Mouse (Mus musculus) urinary bladder, adult 2 months (tissue): ENCODE measurements around the gene Plch2. TPM values are rescaled to one million over a fixed set of nuclear protein-coding genes. Genes with fewer than 3 reads are reported as not detected.

Experiments used
- DNase-seq: peaks from one replicate; pipeline ENCODE4 v3.0.0; 2022; ENCODE audit warnings: low spot score
- polyA plus RNA-seq: library from polyadenylated mRNA; depleted of rRNA; stranded (reverse); fragments of >200 nt; gene quantifications from 2 replicates; pipeline ENCODE4 v1.2.3, GENCODE M21; 2012

The Plch2 gene
- polyA plus RNA-seq, 1 experiment, result 93.6 TPM

DNA sequence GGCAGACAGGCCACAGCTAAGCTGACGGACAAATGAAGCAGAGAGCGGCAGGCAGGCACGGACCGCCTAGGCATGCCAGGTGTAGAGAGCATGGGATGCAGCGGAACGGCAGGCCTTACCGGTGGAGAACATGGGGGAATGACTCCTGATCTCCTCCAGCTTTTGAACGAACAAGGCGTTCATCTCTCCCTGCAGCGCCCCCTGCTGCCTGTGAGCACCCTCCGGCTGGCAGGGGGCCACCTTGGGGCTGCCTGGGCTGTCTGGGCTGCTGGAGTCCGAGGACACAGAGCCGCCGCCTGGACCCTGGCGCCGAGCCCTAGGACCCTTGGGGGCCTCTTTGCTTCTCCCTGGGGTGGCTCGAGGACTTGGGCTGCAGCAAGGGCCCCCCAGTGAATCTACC is 70.5 kb downstream of the Plch2 start:
- peak; percentile 61 for DNase-seq

DNA sequence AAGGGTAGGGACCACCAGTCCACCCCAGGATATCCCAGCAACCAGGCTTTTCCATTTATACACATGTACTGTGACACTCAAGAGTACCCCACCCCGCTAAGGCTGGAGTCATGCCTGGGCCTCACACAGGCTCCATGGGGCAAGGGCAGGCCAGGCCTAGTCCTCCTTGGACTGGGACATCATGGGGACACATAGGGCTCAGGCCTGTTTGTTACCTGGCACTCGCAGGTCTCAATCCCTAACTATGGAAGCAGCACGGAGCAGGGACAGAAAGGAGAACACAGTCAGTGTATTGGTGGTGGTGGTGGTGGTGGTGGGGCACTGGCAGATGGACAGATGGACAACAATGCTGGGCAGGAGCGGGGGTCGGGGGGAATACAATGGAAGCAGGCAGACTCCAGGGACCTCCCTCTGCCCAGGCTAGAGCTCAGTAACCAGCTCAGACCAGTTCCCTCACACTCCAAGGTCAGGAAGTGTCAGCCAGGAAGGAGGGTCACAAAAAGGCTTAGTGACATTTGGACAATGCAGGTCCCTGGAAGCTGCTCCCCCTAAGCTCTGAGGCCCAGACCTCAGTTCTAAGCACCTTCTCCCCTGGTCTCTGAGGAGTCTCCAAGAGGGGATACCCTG is 71.3 kb downstream of the Plch2 start:
- no peak for DNase-seq

DNA sequence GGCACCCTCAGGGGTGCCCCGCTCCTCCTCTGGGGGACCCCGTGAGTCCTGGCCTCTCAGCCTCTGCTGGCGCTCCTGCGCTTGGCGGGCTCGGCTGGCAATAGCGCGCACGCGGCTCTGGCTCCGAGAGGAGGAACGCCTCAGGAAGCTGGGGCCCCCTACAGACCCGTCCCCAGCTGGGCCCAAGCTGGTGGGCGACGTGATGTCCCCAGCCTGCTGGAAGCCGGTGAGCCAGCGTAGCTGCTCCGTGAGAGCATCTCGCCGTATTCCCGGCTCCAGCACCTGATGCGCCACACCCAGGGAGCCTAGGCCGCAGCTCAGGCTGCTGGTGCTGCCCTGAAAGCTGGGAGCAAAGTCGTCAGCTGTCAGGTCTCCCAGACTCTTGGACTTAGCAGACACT is 72.8 kb downstream of the Plch2 start:
- DNase-seq, result no peak

DNA sequence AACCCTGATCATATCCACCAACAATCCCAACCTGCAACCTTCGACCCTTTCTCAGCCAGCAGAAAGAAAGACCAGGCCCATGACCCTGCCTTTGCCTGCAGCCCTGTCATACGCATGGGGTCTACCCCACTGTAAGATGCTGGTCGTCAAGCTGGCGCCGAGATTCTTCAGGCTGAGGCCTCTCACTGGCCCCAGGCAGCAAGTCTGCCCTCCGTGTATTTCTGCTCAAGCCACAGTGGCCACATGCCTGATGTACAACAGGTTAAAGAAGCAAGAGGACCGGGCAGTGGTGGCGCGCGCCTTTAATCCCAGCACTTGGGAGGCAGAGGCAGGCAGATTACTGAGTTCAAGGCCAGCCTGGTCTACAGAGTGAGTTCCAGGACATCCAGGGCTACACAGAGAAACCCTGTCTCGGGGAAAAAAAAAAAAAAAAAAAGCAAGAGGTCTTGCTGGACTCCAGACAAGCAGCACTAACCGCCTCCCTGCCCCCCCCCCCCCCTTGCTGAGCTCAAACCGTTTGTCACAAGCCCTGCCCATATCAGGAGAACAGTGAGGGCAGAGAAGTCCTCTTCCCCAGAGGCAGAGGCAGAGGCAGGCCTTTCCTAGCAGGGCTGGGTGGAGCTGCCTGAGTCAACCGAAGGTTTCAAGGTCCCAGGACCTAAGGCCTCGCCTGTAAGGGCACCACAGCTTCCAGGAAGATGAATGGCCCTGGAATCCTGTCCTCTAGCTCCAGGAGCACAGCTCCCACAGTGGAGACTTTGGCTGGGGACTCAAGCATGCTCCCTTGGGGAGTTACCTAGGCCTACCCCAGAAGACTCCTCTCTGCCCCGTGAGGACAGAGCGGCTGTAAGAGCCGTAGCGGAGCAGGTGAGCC is 74.1 kb downstream of the Plch2 start:
- no peak for DNase-seq

DNA sequence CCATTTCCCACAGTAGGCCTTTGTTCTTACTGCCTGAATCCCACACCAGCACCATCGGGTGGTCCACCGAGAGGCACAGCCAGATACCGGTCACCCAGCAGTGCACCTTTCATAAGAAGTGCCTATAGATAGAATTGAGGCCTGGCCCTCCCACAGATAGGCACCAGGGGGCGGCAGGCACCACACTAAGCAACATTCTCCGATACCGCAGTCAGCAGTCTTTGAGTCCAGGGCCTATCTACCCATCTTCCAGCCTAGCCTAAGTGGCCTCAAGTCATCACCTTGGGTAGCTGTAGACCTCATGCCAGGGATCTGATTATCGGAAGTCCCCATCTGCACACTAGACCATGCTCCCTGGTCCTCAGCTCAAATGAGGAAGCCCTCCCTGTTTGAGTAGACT is 75.1 kb downstream of the Plch2 start:
- DNase-seq, result no peak

DNA sequence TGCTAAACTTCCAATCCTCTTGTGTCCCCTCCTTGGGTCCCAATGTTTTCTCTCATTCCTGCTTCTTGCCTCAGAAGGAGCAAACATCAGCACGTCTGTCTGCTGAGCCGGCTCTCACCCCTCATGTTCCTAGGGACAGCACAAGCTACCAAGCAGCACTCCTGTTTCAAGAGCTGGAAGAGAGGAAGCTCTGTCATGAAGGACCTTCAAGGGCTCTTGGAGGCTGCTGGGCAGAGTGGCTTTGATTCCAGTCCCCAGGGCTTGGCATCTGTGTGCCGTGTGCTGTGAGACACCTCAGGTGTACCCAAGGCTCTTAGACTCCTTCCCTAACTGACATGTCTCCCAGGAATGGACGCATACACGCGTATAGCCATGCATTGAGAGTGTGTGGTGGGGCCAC is 75.5 kb downstream of the Plch2 start:
- DNase-seq, result no peak

DNA sequence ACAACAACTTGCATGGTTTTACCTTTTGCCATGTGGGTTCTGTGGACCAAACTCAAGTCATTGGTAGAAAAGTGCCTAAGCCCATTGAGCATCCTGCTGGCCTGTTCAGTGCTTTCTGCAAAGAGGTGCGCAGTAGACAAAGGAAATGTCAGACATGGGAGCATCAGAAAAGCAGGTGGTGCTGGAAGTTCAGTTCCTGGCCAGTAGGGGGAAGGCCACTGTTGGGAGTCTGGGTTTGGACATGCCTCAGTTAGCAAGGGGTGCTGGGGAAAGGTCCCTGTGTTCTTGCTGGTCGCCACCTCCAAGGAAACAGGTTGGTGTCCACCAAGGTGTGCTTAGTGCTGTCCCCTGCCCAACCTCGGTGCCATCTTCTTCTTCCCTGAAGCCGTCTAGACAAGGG is 76.5 kb downstream of the Plch2 start:
- no peak for DNase-seq

DNA sequence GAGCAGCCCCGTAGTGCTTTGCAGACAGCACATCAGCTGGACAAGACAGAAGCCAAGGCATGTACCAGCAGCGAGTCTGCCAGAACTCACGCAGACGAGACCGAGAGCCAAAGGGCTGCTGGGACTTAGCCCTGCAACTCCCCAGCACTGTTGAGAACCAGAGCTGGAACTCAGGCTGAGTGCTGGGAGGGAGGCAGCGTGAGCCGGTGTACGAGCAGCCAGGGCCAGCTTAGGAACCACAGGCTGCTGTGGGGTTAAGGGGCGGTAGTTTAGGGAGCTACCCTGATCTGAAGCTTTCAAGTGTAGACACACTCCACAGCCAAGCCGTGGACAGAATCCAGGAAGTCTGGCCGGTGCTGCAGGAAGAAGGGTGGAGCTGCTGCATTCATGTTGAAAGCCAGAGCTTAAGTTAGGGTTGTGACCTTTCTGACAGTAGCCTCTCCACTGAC is 82.4 kb downstream of the Plch2 start:
- DNase-seq, result no peak

DNA sequence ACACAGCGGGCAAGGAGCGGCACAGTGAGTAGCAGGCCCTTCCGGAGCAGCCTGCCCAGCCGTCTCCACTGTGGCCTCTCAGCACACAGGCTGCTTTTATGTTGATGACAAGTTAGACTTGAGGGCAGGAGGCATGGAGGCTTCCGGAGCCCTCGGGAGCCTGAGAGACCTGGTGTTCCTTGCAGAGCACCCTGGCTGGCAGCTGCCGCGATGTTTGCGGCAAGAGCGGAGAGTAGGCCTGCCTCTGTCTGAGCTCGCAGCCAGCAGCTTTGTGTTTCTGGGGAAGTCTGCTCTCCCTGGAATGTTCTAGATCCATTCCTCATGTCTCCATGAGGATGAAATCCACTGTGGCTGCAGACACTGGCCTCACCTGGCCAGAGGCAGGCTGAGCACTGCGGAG is 84.0 kb downstream of the Plch2 start:
- no peak for DNase-seq

DNA sequence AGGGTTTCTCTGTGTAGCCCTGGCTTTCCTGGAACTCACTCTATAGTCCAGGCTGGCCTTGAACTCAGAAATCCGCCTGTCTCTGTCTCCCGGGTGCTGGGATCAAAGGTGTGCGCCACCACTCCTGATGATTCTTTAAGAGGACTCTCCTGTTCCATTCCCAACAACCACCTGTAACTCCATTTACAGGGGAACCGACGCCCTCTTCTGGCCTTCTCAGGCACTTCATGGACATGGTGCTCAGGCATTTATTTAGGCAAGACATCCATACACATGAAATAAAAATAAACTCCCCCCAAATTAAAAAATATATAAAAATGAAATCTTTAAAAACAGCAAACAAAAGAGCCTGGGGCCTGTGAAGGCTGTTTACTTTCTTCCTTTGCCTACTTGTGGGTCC is 89.4 kb downstream of the Plch2 start:
- no peak for DNase-seq

DNA sequence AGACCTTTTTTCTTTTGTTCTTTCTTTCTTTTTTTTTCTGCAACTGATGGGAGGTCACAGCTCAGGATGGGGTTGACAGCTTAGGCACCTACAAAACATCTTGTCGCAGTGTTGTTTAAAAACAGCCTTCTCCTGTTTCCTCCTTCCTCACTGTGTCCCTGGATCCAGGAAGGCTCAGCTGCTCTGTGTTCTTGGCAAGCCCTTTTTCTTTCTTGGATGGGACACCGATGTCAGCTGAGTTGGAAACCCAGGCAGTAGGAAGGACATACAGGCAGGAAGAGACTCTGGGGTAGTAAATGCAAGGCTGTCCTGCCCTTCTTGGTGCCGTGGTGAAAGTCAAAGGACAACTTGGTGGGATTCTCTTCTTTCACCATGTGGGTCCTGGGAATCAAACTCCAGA is 90.7 kb downstream of the Plch2 start:
- no peak for DNase-seq

DNA sequence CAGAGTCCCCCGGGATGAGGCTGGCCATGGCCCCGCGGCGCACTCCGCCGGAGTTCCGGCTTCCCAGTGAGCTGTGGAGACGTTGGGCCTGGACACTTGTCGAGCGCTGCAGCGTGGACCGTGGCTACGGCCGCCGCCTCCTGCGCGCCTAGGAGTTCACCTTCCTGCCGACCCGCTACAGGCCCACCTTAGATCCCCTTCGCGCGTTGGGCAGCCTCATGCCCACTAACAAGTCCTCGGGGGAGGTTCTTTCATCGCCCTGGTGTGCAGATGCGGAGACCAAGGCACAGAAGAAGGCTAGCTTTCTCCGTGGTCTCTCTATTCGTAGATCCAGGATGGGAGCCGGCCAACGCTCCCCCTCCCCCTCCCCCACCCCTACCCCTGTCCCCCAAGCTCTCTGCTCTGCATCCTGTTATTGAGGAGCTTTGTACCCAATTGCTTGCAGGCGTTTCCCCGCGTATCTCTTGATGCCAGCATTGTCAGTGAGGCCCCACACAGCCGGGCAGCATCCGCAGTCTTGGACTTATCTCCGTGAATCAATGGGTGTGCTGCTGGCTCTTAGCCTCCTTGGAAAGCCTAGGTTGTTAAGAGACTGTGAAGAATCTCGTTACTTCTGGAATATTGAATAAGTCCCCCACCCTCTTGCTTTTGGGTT is 91.9 kb downstream of the Plch2 start:
- DNase-seq, result no peak

DNA sequence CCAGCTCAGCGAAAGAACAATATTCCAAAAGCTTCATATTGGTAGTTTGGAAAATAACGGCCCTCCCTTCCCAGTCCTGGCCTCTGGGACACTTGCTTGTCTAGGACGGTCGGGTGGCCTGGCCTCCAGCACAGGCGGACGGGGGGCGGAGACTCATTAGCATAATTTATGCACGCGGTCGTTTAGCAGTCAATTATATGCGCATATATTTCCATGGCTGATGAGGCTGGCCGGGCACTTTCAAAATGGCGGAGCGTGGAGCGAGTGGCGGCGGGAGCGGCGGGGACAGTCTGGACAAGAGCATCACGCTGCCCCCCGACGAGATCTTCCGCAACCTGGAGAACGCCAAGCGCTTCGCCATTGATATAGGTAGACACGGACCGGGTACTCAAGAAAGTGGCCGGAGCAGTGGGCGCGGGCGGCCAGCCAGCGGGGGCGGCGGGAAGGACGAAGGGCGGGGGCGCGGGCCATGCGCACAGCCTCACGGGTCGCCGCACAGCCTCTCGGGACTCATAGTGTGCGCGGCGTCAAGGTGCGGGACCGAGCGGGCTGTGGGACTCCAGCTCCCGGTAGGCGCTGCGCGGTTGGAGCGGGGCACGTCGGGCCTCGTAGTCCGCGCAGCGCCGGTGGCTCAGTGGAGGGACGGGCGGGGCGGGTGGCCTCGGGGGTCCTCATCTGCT is 92.5 kb downstream of the Plch2 start, which contains the start of gene Pank4:
TSS of gene Pank4 (plus strand) at position 223 of the 680 bp plus-strand sequence.
- peak; percentile 81 for DNase-seq

DNA sequence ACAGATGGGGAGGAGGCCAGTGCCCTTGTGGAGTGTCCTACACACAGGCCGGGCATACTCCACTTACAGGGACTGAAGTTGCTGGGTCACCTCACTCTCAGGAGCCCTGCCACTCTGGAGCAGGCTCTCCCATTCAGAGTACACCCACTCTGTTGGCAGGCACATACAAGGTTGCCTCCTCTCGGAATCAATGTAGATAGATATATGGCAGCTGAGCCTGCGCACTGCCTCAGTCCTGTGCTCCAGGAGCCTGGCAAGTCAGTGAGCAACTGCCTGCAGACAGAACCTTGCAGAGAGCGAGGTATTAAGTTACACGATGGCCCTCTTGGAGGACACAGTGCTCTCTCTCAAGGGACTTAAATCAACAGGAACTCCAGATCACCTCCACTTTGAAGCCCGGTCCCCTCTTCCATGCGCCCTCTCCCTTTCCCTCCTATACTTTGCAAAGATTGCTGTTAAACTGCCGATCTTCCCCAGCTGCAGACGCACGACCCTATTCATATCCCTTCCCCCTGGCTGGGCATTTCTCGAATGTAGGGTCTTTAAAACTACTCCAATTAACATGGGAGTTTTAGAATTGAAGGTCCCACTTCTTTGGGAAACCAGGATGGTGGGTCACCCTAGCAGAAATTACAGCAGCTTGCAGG is 93.3 kb downstream of the Plch2 start:
- no peak for DNase-seq

DNA sequence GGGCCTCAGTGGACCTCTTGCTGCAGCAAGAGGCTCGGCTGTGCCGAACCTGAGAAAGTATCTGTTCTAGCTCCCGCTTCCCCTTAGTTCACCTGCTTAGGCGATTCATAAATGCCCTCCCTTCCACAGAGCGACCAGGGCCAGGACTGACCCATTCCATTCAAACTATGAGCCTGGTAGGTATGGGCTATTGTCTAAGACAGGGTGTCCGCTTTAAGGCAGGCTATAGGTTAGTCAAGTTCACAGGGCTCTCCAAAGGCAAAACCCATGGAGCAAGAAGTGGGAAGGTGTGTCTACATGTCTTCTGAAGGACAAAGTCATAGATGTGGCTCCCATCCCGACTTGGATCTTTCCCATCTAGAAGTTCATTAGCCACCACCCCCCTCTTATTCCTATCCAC is 93.9 kb downstream of the Plch2 start:
- DNase-seq, result no peak

DNA sequence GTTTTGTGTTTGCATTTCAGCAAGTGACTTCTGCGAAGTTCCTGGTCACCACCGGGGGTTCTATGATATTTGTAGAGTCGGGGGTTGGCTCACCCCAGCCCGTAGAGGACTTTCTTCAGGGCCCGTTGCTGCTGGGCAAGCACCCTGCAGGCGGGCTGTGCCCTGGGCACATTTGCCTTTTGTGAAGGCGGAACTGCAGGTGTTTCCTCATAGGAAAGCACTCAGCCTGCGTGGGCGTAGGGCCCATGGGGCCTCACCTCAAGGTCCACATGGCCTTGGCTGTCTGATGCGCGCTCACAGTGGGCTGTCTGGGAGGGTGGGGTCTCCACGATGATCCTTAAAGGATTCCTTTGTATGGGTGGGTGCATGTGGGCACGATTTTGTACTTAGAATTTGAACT is 94.7 kb downstream of the Plch2 start:
- no peak for DNase-seq

DNA sequence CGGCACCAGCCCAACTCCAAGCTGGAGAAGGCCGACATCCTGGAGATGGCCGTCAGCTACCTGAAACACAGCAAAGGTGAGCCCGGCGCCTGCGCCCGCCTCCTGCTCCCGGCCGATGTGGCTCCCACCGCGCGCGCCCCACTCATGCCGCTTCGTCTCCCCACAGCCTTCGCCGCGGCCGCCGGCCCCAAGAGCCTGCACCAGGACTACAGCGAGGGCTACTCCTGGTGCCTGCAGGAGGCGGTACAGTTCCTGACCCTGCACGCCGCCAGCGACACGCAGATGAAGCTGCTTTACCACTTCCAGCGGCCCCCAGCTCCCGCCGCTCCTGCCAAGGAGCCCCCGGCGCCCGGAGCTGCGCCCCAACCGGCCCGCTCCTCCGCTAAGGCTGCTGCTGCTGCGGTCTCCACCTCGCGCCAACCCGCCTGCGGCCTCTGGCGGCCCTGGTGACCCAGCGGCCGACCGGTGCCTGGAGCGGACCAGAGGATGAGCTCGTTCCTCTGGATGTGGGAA is 95.3 kb downstream of the Plch2 start:
- DNase-seq, result no peak

DNA sequence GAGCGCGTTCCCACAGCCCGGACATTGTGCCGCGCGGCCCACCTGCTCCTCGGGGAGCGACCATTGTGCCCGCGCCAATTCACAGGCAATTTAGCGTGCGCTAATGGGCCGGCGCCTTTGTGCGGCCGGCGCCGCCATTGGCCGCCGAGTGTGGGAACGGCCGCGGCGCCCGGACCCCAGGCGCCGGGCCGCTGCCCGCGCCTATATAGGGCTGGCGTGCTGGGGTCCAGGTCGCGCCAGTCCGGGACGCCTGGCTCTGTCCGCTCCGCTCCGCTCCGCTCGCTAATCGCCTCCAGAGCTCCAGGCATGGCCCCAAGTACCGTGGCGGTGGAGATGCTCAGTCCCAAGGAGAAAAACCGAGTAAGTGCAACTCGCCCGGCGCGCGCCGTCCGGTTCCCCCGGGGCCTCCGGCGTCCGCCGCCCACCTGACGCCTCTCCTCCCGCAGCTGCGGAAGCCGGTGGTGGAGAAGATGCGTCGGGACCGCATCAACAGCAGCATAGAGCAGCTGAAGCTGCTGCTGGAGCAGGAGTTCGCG is 95.8 kb downstream of the Plch2 start, which contains the start of gene Hes5:
TSS of gene Hes5 (plus strand) at position 234 of the 536 bp plus-strand sequence.
- DNase-seq, result no peak

DNA sequence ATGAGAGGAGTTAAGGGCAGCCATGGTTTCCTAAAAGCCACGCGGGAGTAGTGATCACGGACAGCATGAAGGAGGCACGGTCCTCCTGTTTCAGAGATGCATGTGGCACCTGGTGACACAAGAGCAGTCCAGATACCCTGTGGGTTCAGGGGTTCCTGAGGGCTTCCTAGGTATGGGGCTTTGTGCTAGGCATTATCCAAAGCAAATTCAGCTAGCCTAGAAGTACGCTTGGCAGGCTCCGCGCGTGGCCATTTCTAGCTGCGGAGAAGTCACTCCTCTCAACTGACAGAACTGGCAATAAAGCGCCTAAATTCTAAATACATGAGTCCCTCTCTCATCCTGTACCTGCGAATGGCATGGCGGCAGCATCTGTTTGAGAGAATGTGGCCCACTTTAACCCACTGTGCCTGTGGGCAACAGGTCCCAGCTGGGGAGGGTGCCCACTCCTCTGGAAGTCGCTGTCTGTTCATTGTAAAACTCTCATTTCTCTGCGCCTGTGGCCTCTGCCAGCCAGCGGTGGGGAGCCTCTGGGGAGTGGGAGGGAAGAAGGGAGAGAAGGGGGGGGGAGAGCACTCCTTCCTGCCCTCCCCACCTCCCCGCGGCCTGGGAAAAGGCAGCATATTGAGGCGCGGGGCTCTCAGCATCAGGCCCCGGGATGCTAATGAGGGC is 96.4 kb downstream of the Plch2 start:
- DNase-seq, result no peak

DNA sequence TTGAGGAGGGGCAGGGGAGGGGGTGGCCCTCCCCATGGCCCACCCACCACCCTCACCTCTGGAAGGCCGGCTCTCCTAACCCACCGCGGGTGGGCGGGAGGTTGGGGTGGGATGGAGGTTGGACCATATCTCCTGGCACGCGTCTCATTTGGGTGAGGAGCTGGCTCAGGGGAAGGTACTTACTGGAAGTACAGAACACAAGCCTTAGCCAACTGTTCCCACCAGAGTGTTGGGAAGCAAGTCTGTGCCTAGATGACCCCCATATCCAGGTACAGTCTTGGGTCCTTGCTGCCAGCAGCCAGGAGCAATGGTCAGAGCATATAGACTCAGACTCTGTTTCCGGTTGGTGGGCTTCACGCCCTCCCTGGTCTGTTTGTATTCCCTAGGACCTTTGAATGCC is 98.0 kb downstream of the Plch2 start:
- no peak for DNase-seq

DNA sequence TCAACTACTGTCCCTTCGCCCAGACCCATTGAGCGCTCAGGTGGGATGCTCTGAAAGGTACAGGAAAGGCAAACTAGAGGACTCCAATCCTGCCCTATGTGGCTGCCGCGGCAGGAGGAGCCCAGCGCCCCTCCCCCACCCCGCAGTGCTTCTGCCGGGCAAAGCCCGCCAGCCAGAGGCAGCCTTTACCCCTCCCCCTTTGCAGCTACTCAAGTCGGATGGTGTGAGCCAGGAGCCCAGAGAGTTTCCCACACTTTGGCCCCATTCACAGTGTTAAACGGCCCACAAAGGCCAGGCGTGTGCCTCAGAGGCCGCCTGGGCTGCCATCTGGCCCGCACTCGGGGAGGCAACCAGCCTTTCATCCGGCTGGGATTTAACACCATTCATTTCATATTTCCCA is 98.4 kb downstream of the Plch2 start:
- DNase-seq, result no peak
